In genomic region chr6:146762264-146762898, GRCm38 (mm10) we compare ENCODE assay signal across 9 mouse cellular contexts. TPM values are rescaled to one million over a fixed set of nuclear protein-coding genes. Genes with fewer than 3 reads are reported as not detected.
A peak's percentile ranks its signal among the peaks of the same experiment; 100 is the strongest.
DNase-seq lines count a peak whose midpoint lies in the region; ATAC-seq lines count a peak whose summit lies in the region.
"Had no signal": no experiment of that assay in that cellular context is flagged by ENCODE, and none has a peak within 500 bp of the region (broad histone marks: within the 10 kb centered on the region; RNA-seq: fewer than 3 reads in every experiment).

No protein-coding gene starts in this region.

- H3K4me1 ChIP-seq in heart, embryonic 11.5 days (ENCODE audit: control insufficient read depth, insufficient read depth, low read length) = no peaks in the 10 kb centered on the region
- H3K4me1 ChIP-seq in midbrain, embryonic 14.5 days (ENCODE audit: control insufficient read depth, insufficient read depth, low read length) = no peaks in the 10 kb centered on the region
- no peaks in the 10 kb centered on the region for H3K4me1 ChIP-seq in midbrain, embryonic 15.5 days

- no peak overlapping the region for H3K4me3 ChIP-seq in heart, embryonic 11.5 days (ENCODE audit: low read depth, low read length)
- no peak overlapping the region for H3K4me3 ChIP-seq in midbrain, embryonic 14.5 days (replicated peaks; ENCODE audit: low read depth, low read length)
- no peak overlapping the region for H3K4me3 ChIP-seq in midbrain, embryonic 15.5 days
- H3K4me3 ChIP-seq: heart, embryonic 13.5 days had no signal

- DNase-seq in heart, adult 8-10 months (ENCODE audit: low spot score) = peak; percentile 49
- DNase-seq in midbrain, embryonic 14.5 days = peak; percentile 69
- peak; percentile 16 for DNase-seq in retina, postnatal 7 days (ENCODE audit: low read depth, low spot score)
- no peak for DNase-seq in testis, postnatal 14 days (ENCODE audit: low spot score)
- no peak for DNase-seq in spleen, adult 18-20 months

- H3K9ac ChIP-seq in heart, embryonic 11.5 days (ENCODE audit: low read depth, low read length) = no peak overlapping the region
- H3K9ac ChIP-seq in midbrain, embryonic 14.5 days (replicated peaks; ENCODE audit: low read length) = no peak overlapping the region
- no peak overlapping the region for H3K9ac ChIP-seq in midbrain, embryonic 15.5 days
- H3K9ac ChIP-seq: heart, embryonic 13.5 days had no signal

- ATAC-seq in heart, embryonic 11.5 days (replicated peaks; ENCODE audit: insufficient number of reproducible peaks, low FRiP score, low TSS enrichment) = no peak
- ATAC-seq in midbrain, embryonic 14.5 days (ENCODE audit: low FRiP score, low TSS enrichment) = no peak
- ATAC-seq in midbrain, embryonic 15.5 days (replicated peaks) = no peak
- ATAC-seq in common myeloid progenitor, adult 5-6 weeks (replicated peaks; ENCODE audit: low read depth, poor library complexity, severe bottlenecking) = 0 out of 2 replicates have a peak, but pooled peaks have one; percentile 31

- 62% methylated on average over 5 of the region's 5 CpGs for WGBS in heart, embryonic 11.5 days (ENCODE audit: insufficient replicate concordance)
- 65% methylated on average over 5 of the region's 5 CpGs for WGBS in midbrain, embryonic 14.5 days
- 62% methylated on average over 5 of the region's 5 CpGs for WGBS in midbrain, embryonic 15.5 days

- no peaks in the 10 kb centered on the region; the same call in 1 of the 2 replicates for H3K36me3 ChIP-seq in heart, embryonic 11.5 days (ENCODE audit: control insufficient read depth, insufficient read depth, low read length)
- H3K36me3 ChIP-seq in midbrain, embryonic 14.5 days (ENCODE audit: control insufficient read depth, insufficient read depth, low read length) = peaks cover 3% of the 10 kb centered on the region; the same call in 1 of the 2 replicates
- H3K36me3 ChIP-seq in midbrain, embryonic 15.5 days (replicated peaks) = no peaks in the 10 kb centered on the region; the same call in 1 of the 2 replicates

- no peaks in the 10 kb centered on the region for H3K9me3 ChIP-seq in heart, embryonic 11.5 days (replicated peaks; ENCODE audit: control insufficient read depth, low read length)
- H3K9me3 ChIP-seq in midbrain, embryonic 14.5 days (ENCODE audit: control insufficient read depth, low read length) = no peaks in the 10 kb centered on the region
- H3K9me3 ChIP-seq in midbrain, embryonic 15.5 days = no peaks in the 10 kb centered on the region
- H3K9me3 ChIP-seq: heart, embryonic 13.5 days had no signal

- no peak overlapping the region for H3K4me2 ChIP-seq in heart, embryonic 11.5 days
- no peak overlapping the region for H3K4me2 ChIP-seq in midbrain, embryonic 14.5 days (ENCODE audit: low read length)
- H3K4me2 ChIP-seq in midbrain, embryonic 15.5 days = no peak overlapping the region
- H3K4me2 ChIP-seq: heart, embryonic 13.5 days had no signal

- H3K27me3 ChIP-seq in heart, embryonic 11.5 days (ENCODE audit: control insufficient read depth, insufficient read depth, low read length) = no peaks in the 10 kb centered on the region
- no peaks in the 10 kb centered on the region for H3K27me3 ChIP-seq in midbrain, embryonic 14.5 days (ENCODE audit: control insufficient read depth, insufficient read depth, low read length)
- H3K27me3 ChIP-seq in midbrain, embryonic 15.5 days (replicated peaks) = no peaks in the 10 kb centered on the region
- H3K27me3 ChIP-seq: heart, embryonic 13.5 days had no signal

- no peak overlapping the region for H3K27ac ChIP-seq in heart, embryonic 11.5 days (ENCODE audit: low read depth, low read length)
- H3K27ac ChIP-seq in midbrain, embryonic 14.5 days (replicated peaks; ENCODE audit: low read depth, low read length) = no peak overlapping the region
- no peak overlapping the region for H3K27ac ChIP-seq in midbrain, embryonic 15.5 days
- H3K27ac ChIP-seq: heart, embryonic 13.5 days had no signal

RNA-seq across cellular contexts. Expression of gene Arntl2, which starts 33.5 kb away (rescaled TPM):
- total RNA-seq in heart, adult 8-10 months (2022) = 1 to 10 TPM in 3 of 4 experiments, under 1 TPM in 1; 0.55 to 1.7 (median 1.5) TPM
- 1.9 and 3.3 TPM in 2 replicates for polyA plus RNA-seq in heart, embryonic 11.5 days (2014; fragmentation: Nextera tagmentation; extraction: Ambion mirVana)
- 0.73 and 2.3 TPM in 2 replicates for polyA plus RNA-seq in midbrain, embryonic 14.5 days (2014; fragmentation: Nextera tagmentation; extraction: Ambion mirVana)
- 2.7 and 4.7 TPM in 2 replicates for polyA plus RNA-seq in midbrain, embryonic 15.5 days (2015; fragmentation: Nextera tagmentation; extraction: Ambion mirVana)
- not detected in 2 replicates for total RNA-seq in common myeloid progenitor, adult 5-6 weeks (2017)

RNA-seq across cellular contexts. Expression of gene Stk38l, which starts 37.6 kb away (rescaled TPM):
- total RNA-seq in heart, adult 8-10 months (2022) = 10 to 100 TPM; 12.6 to 13.9 (median 13.2) TPM
- polyA plus RNA-seq in heart, embryonic 11.5 days (2014; fragmentation: Nextera tagmentation; extraction: Ambion mirVana) = 42.4 and 46.7 TPM in 2 replicates
- 16.1 and 20.2 TPM in 2 replicates for polyA plus RNA-seq in midbrain, embryonic 14.5 days (2014; fragmentation: Nextera tagmentation; extraction: Ambion mirVana)
- polyA plus RNA-seq in midbrain, embryonic 15.5 days (2015; fragmentation: Nextera tagmentation; extraction: Ambion mirVana) = 15.4 and 16.3 TPM in 2 replicates
- total RNA-seq in common myeloid progenitor, adult 5-6 weeks (2017) = 1.3 and 2.9 TPM in 2 replicates

Comparison
In these comparisons a context has a peak if more than half of its experiments do, and no peak if none do; other contexts are left out.
1. DNase-seq: peak in heart, adult 8-10 months (single experiment), midbrain, embryonic 14.5 days (single experiment) and retina, postnatal 7 days (single experiment); none in testis, postnatal 14 days (single experiment) and spleen, adult 18-20 months (0 of 2).